Mouse (Mus musculus) cerebellum, adult 18-20 months (tissue): ENCODE results near the gene Myo3b.
"Not testable (repeated sequence)": the region's sequence is repeated elsewhere in the genome, so short reads cannot be mapped to it uniquely, and the experiment has no call there.

Source experiments
- DNase-seq, 2 experiments: peaks; one replicate each; pipeline ENCODE4 v3.0.0; 2021

The Myo3b gene

GRCm38 (mm10) chr2:70038752-70039151 lies at the start of gene Myo3b:
Gene Myo3b, plus strand, starts transcription at chr2:70039126.
- DNase-seq: no peak

DNA sequence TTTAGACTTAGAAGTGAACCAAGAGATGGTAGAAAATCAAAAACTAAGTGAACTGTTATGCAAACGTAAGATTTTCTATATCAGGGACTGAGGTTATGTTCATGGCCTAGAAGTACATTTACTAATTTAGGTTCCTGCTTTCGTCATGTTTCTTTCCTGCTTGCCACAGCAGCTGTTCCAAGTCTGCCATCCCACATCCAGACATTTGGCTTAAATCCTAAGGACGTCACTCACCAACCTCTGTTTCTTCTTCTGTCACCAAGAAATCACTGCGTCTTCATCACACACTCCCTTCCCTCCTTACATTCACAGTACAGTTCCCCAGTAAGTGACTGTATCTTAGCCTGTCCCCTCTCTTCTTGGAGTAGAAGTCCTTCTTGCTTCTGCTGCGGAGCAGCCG lies 49.7 kb upstream of the Myo3b start:
- DNase-seq: no peak

DNA sequence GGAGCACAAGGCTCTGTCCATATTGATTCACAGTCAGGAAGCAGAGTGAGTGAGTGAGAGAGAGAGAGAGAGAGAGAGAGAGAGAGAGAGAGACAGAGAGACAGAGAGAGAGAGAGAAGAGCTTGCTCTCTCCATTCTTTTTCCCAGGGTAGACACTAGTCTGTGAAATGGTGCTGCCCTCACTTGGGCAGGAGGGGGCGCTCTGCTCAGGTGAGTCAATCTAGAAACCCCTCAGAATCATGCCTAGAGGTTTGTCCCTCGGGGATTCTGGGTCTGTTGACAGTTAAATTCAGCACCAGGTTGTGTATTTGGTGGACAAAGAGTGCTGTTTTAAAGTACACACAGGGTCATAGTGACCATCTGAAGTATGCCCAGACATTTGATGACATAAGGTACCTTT lies 48.3 kb upstream of the Myo3b start:
- no peak for DNase-seq

GRCm38 (mm10) chr2:69994082-69994736 lies 44.7 kb upstream of the Myo3b start:
- not testable (repeated sequence) for DNase-seq

- no peak for DNase-seq
Observed at GRCm38 (mm10) chr2:69994779-69995178, 44.1 kb upstream of the Myo3b start.

DNA sequence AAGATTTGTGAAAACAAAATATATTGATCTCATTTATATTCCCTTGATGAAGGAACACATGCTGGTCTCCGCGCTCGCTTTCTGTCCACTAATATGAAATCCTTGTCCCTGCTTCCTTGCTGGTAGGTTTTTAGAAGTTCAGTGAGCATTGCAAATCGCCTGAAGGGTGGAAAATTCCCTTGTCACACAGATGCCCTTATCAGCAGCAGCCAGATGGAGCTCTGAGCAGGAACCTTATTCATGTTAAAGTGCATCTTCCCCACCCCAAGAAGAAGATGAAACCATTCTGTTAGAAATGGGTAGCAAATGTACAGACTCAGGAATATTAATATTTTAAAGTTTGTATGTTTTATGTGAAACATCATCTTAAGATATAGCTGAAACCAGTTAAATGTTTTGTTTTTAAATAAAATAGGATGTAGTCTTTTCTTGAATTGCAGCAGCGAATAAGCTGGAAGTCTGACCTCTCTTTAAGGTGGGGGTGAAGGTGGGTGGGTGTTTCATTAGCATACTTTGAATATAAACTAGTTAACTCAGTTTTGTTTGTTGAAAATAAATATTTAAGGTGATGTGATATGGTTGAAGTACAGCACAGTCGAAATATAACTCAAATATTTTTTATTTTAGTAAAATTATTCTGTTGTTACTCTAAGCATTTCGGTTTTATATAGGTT lies 39.7 kb upstream of the Myo3b start:
- DNase-seq: no peak

GRCm38 (mm10) chr2:70000316-70000715 lies 38.6 kb upstream of the Myo3b start:
- no peak for DNase-seq

DNA sequence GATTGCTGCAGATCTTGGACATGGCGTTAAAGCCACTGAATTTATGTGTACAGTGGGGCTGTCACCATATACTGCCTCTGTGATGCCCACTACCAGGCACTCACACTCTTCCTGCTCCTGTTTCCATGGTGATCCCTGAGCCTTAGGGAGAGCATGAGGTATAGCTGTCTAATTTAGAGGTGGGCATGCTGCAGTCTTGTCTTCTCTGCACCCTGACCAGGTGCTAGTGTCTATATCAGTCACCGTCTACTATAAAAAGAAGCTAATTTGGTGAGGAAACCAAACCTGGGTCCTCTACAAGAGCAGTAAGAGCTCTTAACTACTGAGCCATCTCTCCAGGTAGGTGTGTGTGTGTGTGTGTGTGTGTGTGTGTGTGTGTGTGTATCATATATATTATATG lies 32.4 kb upstream of the Myo3b start:
- DNase-seq: no peak

- DNase-seq: no peak
Observed at GRCm38 (mm10) chr2:70012941-70013340, 26.0 kb upstream of the Myo3b start.

DNA sequence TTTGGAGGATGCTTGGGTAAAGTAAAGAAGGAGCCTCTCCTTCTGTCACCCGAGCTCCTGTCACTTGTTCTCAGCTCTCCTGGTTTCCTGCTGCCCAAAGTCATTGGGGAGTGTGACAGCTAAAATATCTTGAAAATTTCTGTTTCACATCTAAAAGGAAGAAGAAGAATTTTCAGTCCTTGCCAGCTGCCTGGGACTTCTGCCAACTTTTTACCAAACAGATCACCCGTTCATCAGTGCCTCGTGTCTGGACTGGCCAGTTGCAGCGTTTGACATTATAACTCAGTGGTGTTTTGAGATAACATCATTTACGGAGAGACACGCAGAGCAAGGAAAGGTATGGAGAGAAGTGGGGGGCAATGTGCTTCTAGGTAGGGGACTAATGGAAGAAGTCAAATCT lies 20.7 kb upstream of the Myo3b start:
- DNase-seq: peak; percentile 25 to 35

- DNase-seq: no peak
Observed at GRCm38 (mm10) chr2:70024454-70024853, 14.5 kb upstream of the Myo3b start.

DNA sequence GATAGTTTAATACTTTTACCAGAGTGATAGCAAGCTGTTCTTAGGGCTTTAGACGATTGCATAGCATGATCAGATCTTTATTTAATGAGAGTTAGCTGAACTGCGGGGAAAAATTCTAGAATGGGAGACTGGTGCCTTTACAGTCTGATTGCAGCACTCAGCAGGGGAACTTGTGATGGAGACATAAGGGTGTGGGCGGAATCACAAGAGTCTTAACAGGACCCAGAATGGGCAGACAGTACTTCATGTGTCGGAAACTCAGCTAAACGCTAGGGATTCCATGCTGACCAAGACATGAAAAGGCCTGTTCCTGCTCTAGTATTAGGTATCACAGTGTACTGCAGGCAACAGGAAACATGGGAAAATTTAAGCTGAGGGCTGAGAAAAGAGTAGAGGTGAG lies 13.2 kb upstream of the Myo3b start:
- DNase-seq: no peak

- DNase-seq: no peak
Observed at GRCm38 (mm10) chr2:70031472-70031871, 7.5 kb upstream of the Myo3b start.

- no peak for DNase-seq
Observed at GRCm38 (mm10) chr2:70034895-70035294, 4.0 kb upstream of the Myo3b start.

DNA sequence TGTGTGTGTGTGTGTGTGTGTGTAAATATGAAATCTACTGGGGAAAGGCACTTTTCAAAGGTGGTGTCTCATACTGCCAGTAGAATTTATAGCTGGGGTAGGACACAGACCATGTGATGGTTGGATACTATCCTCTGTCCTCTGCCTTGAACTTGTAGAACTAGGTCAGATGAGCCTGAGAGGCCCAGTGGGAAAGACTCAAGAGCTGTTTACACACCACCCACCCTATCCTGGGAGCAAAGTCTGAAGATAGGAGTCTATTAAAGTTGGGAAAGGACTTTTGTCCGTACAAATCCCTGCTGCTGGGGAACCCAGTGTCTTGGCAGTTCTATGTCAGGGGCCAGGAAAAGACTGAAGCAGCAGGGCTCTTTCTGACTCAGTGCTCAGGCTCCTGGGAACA lies 3.6 kb upstream of the Myo3b start:
- no peak for DNase-seq

GRCm38 (mm10) chr2:70037221-70037620 lies 1.7 kb upstream of the Myo3b start:
- DNase-seq: no peak

- DNase-seq: no peak
Observed at GRCm38 (mm10) chr2:70044466-70044865, 5.5 kb downstream of the Myo3b start.

- DNase-seq: no peak
Observed at GRCm38 (mm10) chr2:70047868-70048267, 8.9 kb downstream of the Myo3b start.

GRCm38 (mm10) chr2:70053803-70054202 lies 14.9 kb downstream of the Myo3b start:
- no peak for DNase-seq

GRCm38 (mm10) chr2:70058201-70058600 lies 19.3 kb downstream of the Myo3b start:
- DNase-seq: no peak

DNA sequence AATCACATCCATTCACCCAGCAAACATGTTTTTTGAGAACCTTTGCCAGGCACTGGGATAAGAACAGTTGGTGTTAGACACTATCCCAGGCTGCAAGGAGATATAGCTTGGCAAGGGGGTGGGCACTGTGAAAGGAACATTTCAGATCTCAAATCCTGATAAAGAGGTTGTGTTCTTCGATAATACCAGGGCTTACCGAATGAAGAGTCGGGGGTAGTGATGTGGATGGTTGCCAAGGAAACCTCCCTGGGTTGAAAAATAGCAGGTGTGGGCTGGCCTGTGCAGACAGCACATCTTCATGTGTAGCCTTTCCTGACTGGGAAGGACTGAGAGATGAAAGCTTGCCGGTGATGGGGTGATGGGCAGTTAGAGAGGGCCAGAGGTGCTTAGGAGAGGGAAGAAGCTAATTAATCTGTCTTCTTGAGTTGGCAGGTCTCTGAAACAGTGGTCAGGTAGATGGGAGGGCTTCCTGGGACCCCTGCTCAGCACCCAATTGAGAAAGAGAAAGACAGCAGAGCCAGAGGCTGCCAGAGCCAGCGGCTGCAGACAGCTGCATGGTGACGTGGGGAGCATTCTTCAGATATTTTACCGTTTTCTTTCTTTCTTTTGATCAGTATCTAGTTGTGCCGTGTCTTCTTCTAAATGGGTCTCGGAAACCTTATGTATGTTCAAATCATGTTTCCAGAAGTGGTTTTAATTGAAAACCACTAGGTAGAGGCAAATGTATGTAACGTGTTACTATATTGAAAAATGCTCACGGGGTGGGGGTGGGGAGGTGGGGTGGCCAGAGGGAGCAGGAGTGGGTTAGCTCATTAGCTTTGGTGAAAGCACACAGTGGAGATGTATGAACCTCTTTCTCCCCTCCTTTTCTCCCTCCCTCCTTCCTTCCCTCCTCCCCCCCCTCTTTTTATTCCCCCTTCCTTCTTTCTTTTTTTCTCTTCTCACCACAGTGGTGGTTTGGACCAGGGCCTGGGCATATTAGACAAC lies 21.7 kb downstream of the Myo3b start:
- DNase-seq: no peak

GRCm38 (mm10) chr2:70065116-70065515 lies 26.2 kb downstream of the Myo3b start:
- no peak for DNase-seq

- DNase-seq: no peak
Observed at GRCm38 (mm10) chr2:70065729-70066300, 26.9 kb downstream of the Myo3b start.
